14 mouse cellular contexts compared by ENCODE assay signal in the genomic region with DNA sequence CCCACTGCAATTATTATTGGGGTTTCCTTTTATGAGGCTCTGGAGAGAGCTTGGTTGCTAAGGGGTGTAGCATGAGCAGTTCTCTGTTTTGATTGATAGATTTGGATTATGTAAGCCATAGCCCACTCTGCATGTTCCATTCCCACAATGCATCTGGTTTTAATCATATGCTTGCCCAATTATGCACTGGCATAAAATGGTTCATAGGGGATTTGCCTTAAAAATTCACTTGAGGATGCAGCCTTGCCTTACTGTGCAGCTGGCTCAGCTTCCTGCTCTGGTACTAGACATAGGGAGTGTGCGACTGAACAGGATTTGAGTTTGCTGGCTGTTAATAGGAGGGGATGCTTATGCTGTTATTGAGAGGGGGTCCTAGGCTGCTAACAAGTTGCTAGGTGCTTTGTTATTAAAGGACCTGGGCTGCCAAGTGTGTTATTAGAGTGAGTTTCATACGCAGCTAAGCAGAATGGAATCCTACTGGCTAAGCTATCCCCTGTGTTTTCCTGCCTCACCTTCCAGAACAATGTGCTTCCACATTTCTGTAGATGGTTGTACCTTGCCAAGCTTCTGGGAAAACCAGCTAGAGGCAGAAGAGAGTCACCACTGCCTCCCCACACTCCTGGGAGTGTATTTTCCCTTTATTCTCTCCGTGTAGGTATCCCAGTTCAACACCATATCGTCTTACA.
DNase-seq lines count a peak whose midpoint lies in the region; ATAC-seq lines count a peak whose summit lies in the region.
"Had no signal": no experiment of that assay in that cellular context is flagged by ENCODE, and none has a peak within 500 bp of the region (broad histone marks: within the 10 kb centered on the region; RNA-seq: fewer than 3 reads in every experiment).

No protein-coding gene starts in this region.

- H3K9me3 ChIP-seq in forebrain, embryonic 13.5 days (replicated peaks): no peaks in the 10 kb centered on the region
- no peaks in the 10 kb centered on the region for H3K9me3 ChIP-seq in limb, embryonic 15.5 days

- H3K27me3 ChIP-seq in forebrain, embryonic 13.5 days: no peaks in the 10 kb centered on the region
- H3K27me3 ChIP-seq in limb, embryonic 15.5 days: no peaks in the 10 kb centered on the region

- peaks cover 37% of the 10 kb centered on the region for H3K4me1 ChIP-seq in forebrain, embryonic 13.5 days
- peaks cover 35% of the 10 kb centered on the region for H3K4me1 ChIP-seq in limb, embryonic 15.5 days

- peak; percentile 68 for DNase-seq in heart, adult 11 months
- DNase-seq in heart, postnatal 25 days (ENCODE audit: low spot score): no peak
- DNase-seq in NIH3T3 (ENCODE audit: low read depth): peak; percentile 48
- no peak for DNase-seq in ovary, postnatal 14 days (ENCODE audit: low spot score)
- no peak for DNase-seq in testis, postnatal 10 days (ENCODE audit: low spot score)
- no peak for DNase-seq in cerebellum, postnatal 25 days
- DNase-seq: cerebellum, adult 11 months; gastrocnemius, postnatal 10 days; heart, postnatal 10 days; thymus, postnatal 36 days had no signal

- no peak overlapping the region for H3K4me3 ChIP-seq in forebrain, embryonic 13.5 days
- H3K4me3 ChIP-seq in limb, embryonic 15.5 days: no peak overlapping the region

- no peaks in the 10 kb centered on the region for H3K36me3 ChIP-seq in forebrain, embryonic 13.5 days (ENCODE audit: poor library complexity, severe bottlenecking)
- H3K36me3 ChIP-seq in limb, embryonic 15.5 days: no peaks in the 10 kb centered on the region
- H3K36me3 ChIP-seq: G1E had no signal

- no peak overlapping the region for H3K9ac ChIP-seq in forebrain, embryonic 13.5 days
- no peak overlapping the region for H3K9ac ChIP-seq in limb, embryonic 15.5 days

- peak overlapping the region; percentile 74 for H3K27ac ChIP-seq in forebrain, embryonic 13.5 days
- H3K27ac ChIP-seq in limb, embryonic 15.5 days: peak overlapping the region; percentile 67
- H3K27ac ChIP-seq: kidney, postnatal 0 days had no signal

- ATAC-seq in forebrain, embryonic 13.5 days: peak; percentile 83
- ATAC-seq in limb, embryonic 15.5 days (ENCODE audit: insufficient number of reproducible peaks, low FRiP score, low TSS enrichment, low read depth): peak; percentile 81

- intact Hi-C loops in heart, postnatal 25 days (cut with DNase I): no loop called here

- peak overlapping the region; percentile 10; the same call in 1 of the 2 replicates for H3K4me2 ChIP-seq in forebrain, embryonic 13.5 days
- H3K4me2 ChIP-seq in limb, embryonic 15.5 days: no peak overlapping the region

- 36% methylated on average over 4 of the region's 4 CpGs for WGBS in forebrain, embryonic 13.5 days
- WGBS in limb, embryonic 15.5 days: 26% methylated on average over 4 of the region's 4 CpGs

Comparison
In these comparisons a context has a peak if more than half of its experiments do, and no peak if none do; other contexts are left out.
1. DNase-seq: peak in heart, adult 11 months (single experiment) and NIH3T3 (single experiment); none in heart, postnatal 25 days (single experiment), ovary, postnatal 14 days (single experiment), testis, postnatal 10 days (single experiment) and cerebellum, postnatal 25 days (0 of 2).